Mouse (Mus musculus): Measurements from ENCODE around the gene Cpt2. TPM values are rescaled to one million over a fixed set of nuclear protein-coding genes. Genes with fewer than 3 reads are reported as not detected.
A peak's percentile ranks its signal among the peaks of the same experiment; 100 is the strongest.

Cpt2 gene
- polyA plus RNA-seq, 1 experiment from 2014 or later, result 100 TPM

- H3K9me3 ChIP-seq (ENCODE audit: low read length), result no peaks in the 10 kb centered on the region
- DNase-seq, result no peak
- peak overlapping the region; percentile 85 for H3K27ac ChIP-seq (ENCODE audit: low read depth)
- peak overlapping the region; percentile 80 for H3K4me3 ChIP-seq (ENCODE audit: low read depth, low read length)
- H3K9ac ChIP-seq (replicated peaks), result no peak overlapping the region
- 39% methylated on average over 7 of the region's 7 CpGs for WGBS (ENCODE audit: insufficient replicate concordance)
- no peaks in the 10 kb centered on the region for H3K36me3 ChIP-seq (replicated peaks; ENCODE audit: insufficient read depth, low read length)
- TF ChIP-seq EP300 (IDR thresholded peaks at IDR 0.05; ENCODE audit: low read depth) (no peak), CTCF (IDR thresholded peaks at IDR 0.05; ENCODE audit: low read depth) (no peak)
- no peak for ATAC-seq
- no peaks in the 10 kb centered on the region for H3K27me3 ChIP-seq (ENCODE audit: insufficient read depth, low read length)
- peak overlapping the region; percentile 85 for H3K4me2 ChIP-seq (ENCODE audit: low read depth, low read length)
- H3K4me1 ChIP-seq (ENCODE audit: insufficient read depth), result peaks cover 32% of the 10 kb centered on the region
Observed at GRCm38 (mm10) chr4:107923803-107924194, 389 bp upstream of the Cpt2 start.

GRCm38 (mm10) chr4:107921952-107922351 is 1.5 kb downstream of the Cpt2 start:
- Histone ChIP-seq H3K4me3 (ENCODE audit: low read depth, low read length) (peak overlapping the region; percentile 80), H3K4me2 (ENCODE audit: low read depth, low read length) (peak overlapping the region; percentile 85), H3K9ac (replicated peaks) (peak overlapping the region; percentile 92), H3K36me3 (replicated peaks; ENCODE audit: insufficient read depth, low read length) (no peaks in the 10 kb centered on the region), H3K9me3 (ENCODE audit: low read length) (no peaks in the 10 kb centered on the region), H3K27ac (ENCODE audit: low read depth) (peak overlapping the region; percentile 85), H3K27me3 (ENCODE audit: insufficient read depth, low read length) (no peaks in the 10 kb centered on the region), H3K4me1 (ENCODE audit: insufficient read depth) (peaks cover 28% of the 10 kb centered on the region)
- peak; percentile 66 for ATAC-seq
- DNase-seq, result peak; percentile 35
- 25% methylated on average over 4 of the region's 4 CpGs for WGBS (ENCODE audit: insufficient replicate concordance)
- no peak for TF ChIP-seq EP300 (IDR thresholded peaks at IDR 0.05; ENCODE audit: low read depth)
- TF ChIP-seq CTCF (IDR thresholded peaks at IDR 0.05; ENCODE audit: low read depth), result no peak

- TF ChIP-seq EP300 (IDR thresholded peaks at IDR 0.05; ENCODE audit: low read depth) (no peak), CTCF (IDR thresholded peaks at IDR 0.05; ENCODE audit: low read depth) (no peak)
- peaks cover 28% of the 10 kb centered on the region for H3K4me1 ChIP-seq (ENCODE audit: insufficient read depth)
- H3K27ac ChIP-seq (ENCODE audit: low read depth), result peak overlapping the region; percentile 85
- no peaks in the 10 kb centered on the region for H3K36me3 ChIP-seq (replicated peaks; ENCODE audit: insufficient read depth, low read length)
- peak overlapping the region; percentile 92; the same call in 1 of the 2 replicates for H3K9ac ChIP-seq (replicated peaks)
- H3K9me3 ChIP-seq (ENCODE audit: low read length), result no peaks in the 10 kb centered on the region
- H3K4me3 ChIP-seq (ENCODE audit: low read depth, low read length), result peak overlapping the region; percentile 80; the same call in 1 of the 2 replicates
- ATAC-seq, result peak; percentile 19
- WGBS (ENCODE audit: insufficient replicate concordance), result 58% methylated on average over 8 of the region's 8 CpGs
- no peaks in the 10 kb centered on the region for H3K27me3 ChIP-seq (ENCODE audit: insufficient read depth, low read length)
- peak; percentile 73 for DNase-seq
- H3K4me2 ChIP-seq (ENCODE audit: low read depth, low read length), result peak overlapping the region; percentile 85
Observed at GRCm38 (mm10) chr4:107921152-107921695, 2.2 kb downstream of the Cpt2 start.

GRCm38 (mm10) chr4:107920336-107920735 is 3.1 kb downstream of the Cpt2 start:
- Histone ChIP-seq H3K27me3 (ENCODE audit: insufficient read depth, low read length) (no peaks in the 10 kb centered on the region), H3K4me2 (ENCODE audit: low read depth, low read length) (no peak overlapping the region), H3K36me3 (replicated peaks; ENCODE audit: insufficient read depth, low read length) (no peaks in the 10 kb centered on the region), H3K4me3 (ENCODE audit: low read depth, low read length) (no peak overlapping the region), H3K4me1 (ENCODE audit: insufficient read depth) (peaks cover 28% of the 10 kb centered on the region), H3K9ac (replicated peaks) (no peak overlapping the region), H3K9me3 (ENCODE audit: low read length) (no peaks in the 10 kb centered on the region), H3K27ac (ENCODE audit: low read depth) (0 out of 2 replicates have a peak overlapping the region, but pooled peaks have one; percentile 85)
- ATAC-seq (no peak), DNase-seq (peak; percentile 33)
- TF ChIP-seq CTCF (IDR thresholded peaks at IDR 0.05; ENCODE audit: low read depth), result no peak
- TF ChIP-seq EP300 (IDR thresholded peaks at IDR 0.05; ENCODE audit: low read depth), result no peak
- WGBS (ENCODE audit: insufficient replicate concordance), result 45% methylated on average over 2 of the region's 2 CpGs

- DNase-seq (no peak), ATAC-seq (no peak)
- peaks cover 44% of the 10 kb centered on the region for H3K36me3 ChIP-seq (replicated peaks; ENCODE audit: insufficient read depth, low read length)
- no peak overlapping the region for H3K9ac ChIP-seq (replicated peaks)
- H3K9me3 ChIP-seq (ENCODE audit: low read length), result no peaks in the 10 kb centered on the region
- no peak overlapping the region for H3K4me2 ChIP-seq (ENCODE audit: low read depth, low read length)
- H3K27ac ChIP-seq (ENCODE audit: low read depth), result no peak overlapping the region
- no peaks in the 10 kb centered on the region for H3K4me1 ChIP-seq (ENCODE audit: insufficient read depth)
- WGBS (ENCODE audit: insufficient replicate concordance), result 87% methylated on average over 4 of the region's 4 CpGs
- no peak overlapping the region for H3K4me3 ChIP-seq (ENCODE audit: low read depth, low read length)
- no peaks in the 10 kb centered on the region for H3K27me3 ChIP-seq (ENCODE audit: insufficient read depth, low read length)
- TF ChIP-seq EP300 (IDR thresholded peaks at IDR 0.05; ENCODE audit: low read depth) (no peak), CTCF (IDR thresholded peaks at IDR 0.05; ENCODE audit: low read depth) (no peak)
Observed at GRCm38 (mm10) chr4:107910020-107910419, 13.4 kb downstream of the Cpt2 start.

GRCm38 (mm10) chr4:107906561-107906960 is 16.8 kb downstream of the Cpt2 start:
- DNase-seq (no peak), ATAC-seq (no peak)
- peaks cover 35% of the 10 kb centered on the region for H3K36me3 ChIP-seq (replicated peaks; ENCODE audit: insufficient read depth, low read length)
- H3K9me3 ChIP-seq (ENCODE audit: low read length), result no peaks in the 10 kb centered on the region
- no peaks in the 10 kb centered on the region for H3K4me1 ChIP-seq (ENCODE audit: insufficient read depth)
- H3K27me3 ChIP-seq (ENCODE audit: insufficient read depth, low read length), result no peaks in the 10 kb centered on the region
- H3K4me2 ChIP-seq (ENCODE audit: low read depth, low read length), result no peak overlapping the region
- no peak for TF ChIP-seq CTCF (IDR thresholded peaks at IDR 0.05; ENCODE audit: low read depth)
- no peak for TF ChIP-seq EP300 (IDR thresholded peaks at IDR 0.05; ENCODE audit: low read depth)
- no peak overlapping the region for H3K9ac ChIP-seq (replicated peaks)
- WGBS (ENCODE audit: insufficient replicate concordance), result 79% methylated on average over 9 of the region's 9 CpGs
- H3K4me3 ChIP-seq (ENCODE audit: low read depth, low read length), result no peak overlapping the region
- no peak overlapping the region for H3K27ac ChIP-seq (ENCODE audit: low read depth)
